Mouse (Mus musculus): Measurements from ENCODE around the gene 9230110F15Rik. TPM values are rescaled to one million over a fixed set of nuclear protein-coding genes. Genes with fewer than 3 reads are reported as not detected.
"Not testable (repeated sequence)": the region's sequence is repeated elsewhere in the genome, so short reads cannot be mapped to it uniquely, and the experiment has no call there.

The 9230110F15Rik gene
- polyA plus RNA-seq (2014; fragmentation: Nextera tagmentation; extraction: Ambion mirVana) = not detected in 2 replicates

- Histone ChIP-seq H3K9ac (replicated peaks; ENCODE audit: low read depth, low read length) (no peak within 1 kb of the TSS), H3K4me3 (ENCODE audit: low read depth, low read length) (no peak within 1 kb of the TSS), H3K9me3 (ENCODE audit: control insufficient read depth, low read length) (no peaks in the 10 kb centered on the region), H3K36me3 (ENCODE audit: control insufficient read depth, insufficient read depth, low read length) (no peaks in the 10 kb centered on the region), H3K27ac (ENCODE audit: low read depth, low read length) (no peak within 1 kb of the TSS), H3K27me3 (ENCODE audit: control insufficient read depth, insufficient read depth, low read length) (no peaks in the 10 kb centered on the region), H3K4me2 (ENCODE audit: low read depth, low read length) (no peak within 1 kb of the TSS), H3K4me1 (ENCODE audit: control insufficient read depth, insufficient read depth, low read length) (no peaks in the 10 kb centered on the region)
- 84% methylated on average over 1 of the region's 1 CpGs for WGBS
- no peak for ATAC-seq (ENCODE audit: low read depth)
Observed at GRCm38 (mm10) chr9:35844050-35844449, at the start of gene 9230110F15Rik. Gene 9230110F15Rik, minus strand, starts transcription at chr9:35844150.

GRCm38 (mm10) chr9:35893112-35893511 lies 49.2 kb upstream of the 9230110F15Rik start:
- not testable (repeated sequence) for H3K27me3 ChIP-seq (ENCODE audit: control insufficient read depth, insufficient read depth, low read length); H3K9ac ChIP-seq (replicated peaks; ENCODE audit: low read depth, low read length); H3K9me3 ChIP-seq (ENCODE audit: control insufficient read depth, low read length); H3K27ac ChIP-seq (ENCODE audit: low read depth, low read length); H3K36me3 ChIP-seq (ENCODE audit: control insufficient read depth, insufficient read depth, low read length); H3K4me3 ChIP-seq (ENCODE audit: low read depth, low read length); H3K4me2 ChIP-seq (ENCODE audit: low read depth, low read length); ATAC-seq (ENCODE audit: low read depth); H3K4me1 ChIP-seq (ENCODE audit: control insufficient read depth, insufficient read depth, low read length)
- WGBS = 71% methylated on average over 1 of the region's 1 CpGs

GRCm38 (mm10) chr9:35817881-35818280 lies 26.1 kb downstream of the 9230110F15Rik start:
- 95% methylated on average over 15 of the region's 15 CpGs for WGBS

GRCm38 (mm10) chr9:35798146-35798545 lies 45.8 kb downstream of the 9230110F15Rik start:
- Histone ChIP-seq H3K36me3 (ENCODE audit: control insufficient read depth, insufficient read depth, low read length) (no peaks in the 10 kb centered on the region), H3K27ac (ENCODE audit: low read depth, low read length) (no peak overlapping the region), H3K4me2 (ENCODE audit: low read depth, low read length) (no peak overlapping the region), H3K9ac (replicated peaks; ENCODE audit: low read depth, low read length) (no peak overlapping the region), H3K4me1 (ENCODE audit: control insufficient read depth, insufficient read depth, low read length) (no peaks in the 10 kb centered on the region), H3K27me3 (ENCODE audit: control insufficient read depth, insufficient read depth, low read length) (no peaks in the 10 kb centered on the region), H3K9me3 (ENCODE audit: control insufficient read depth, low read length) (no peaks in the 10 kb centered on the region), H3K4me3 (ENCODE audit: low read depth, low read length) (no peak overlapping the region)
- no peak for ATAC-seq (ENCODE audit: low read depth)

More at GRCm38 (mm10) chr9:35817881-35818280, 26.1 kb downstream of the 9230110F15Rik start:
- not testable (repeated sequence) for H3K36me3 ChIP-seq (ENCODE audit: control insufficient read depth, insufficient read depth, low read length); H3K9me3 ChIP-seq (ENCODE audit: control insufficient read depth, low read length); H3K27me3 ChIP-seq (ENCODE audit: control insufficient read depth, insufficient read depth, low read length); ATAC-seq (ENCODE audit: low read depth); H3K27ac ChIP-seq (ENCODE audit: low read depth, low read length); H3K4me2 ChIP-seq (ENCODE audit: low read depth, low read length); H3K4me3 ChIP-seq (ENCODE audit: low read depth, low read length); H3K4me1 ChIP-seq (ENCODE audit: control insufficient read depth, insufficient read depth, low read length); H3K9ac ChIP-seq (replicated peaks; ENCODE audit: low read depth, low read length)

- H3K4me3 ChIP-seq (ENCODE audit: low read depth, low read length) = no peak within 1 kb of the TSS
- no peaks in the 10 kb centered on the region for H3K36me3 ChIP-seq (ENCODE audit: control insufficient read depth, insufficient read depth, low read length)
- H3K27ac ChIP-seq (ENCODE audit: low read depth, low read length) = no peak within 1 kb of the TSS
- no peaks in the 10 kb centered on the region; the same call in 1 of the 2 replicates for H3K9me3 ChIP-seq (ENCODE audit: control insufficient read depth, low read length)
- no peak within 1 kb of the TSS for H3K9ac ChIP-seq (replicated peaks; ENCODE audit: low read depth, low read length)
- ATAC-seq (ENCODE audit: low read depth) = no peak
- no peaks in the 10 kb centered on the region for H3K4me1 ChIP-seq (ENCODE audit: control insufficient read depth, insufficient read depth, low read length)
- no peaks in the 10 kb centered on the region for H3K27me3 ChIP-seq (ENCODE audit: control insufficient read depth, insufficient read depth, low read length)
- H3K4me2 ChIP-seq (ENCODE audit: low read depth, low read length) = no peak within 1 kb of the TSS
- 95% methylated on average over 3 of the region's 3 CpGs for WGBS
Observed at GRCm38 (mm10) chr9:35790001-35790400, 53.9 kb downstream of the 9230110F15Rik start, which contains the start of the genes Gm27235 and D730048I06Rik. Gene Gm27235, minus strand, starts transcription at chr9:35790101. Gene D730048I06Rik, minus strand, starts transcription at chr9:35790112.

Other genes starting within 250 kb of the 9230110F15Rik start
- not detected in 2 replicates for gene Pate4, start 232.2 kb downstream of the 9230110F15Rik start, polyA plus RNA-seq (2014; fragmentation: Nextera tagmentation; extraction: Ambion mirVana)
- gene Pate3, start 195.9 kb downstream of the 9230110F15Rik start, polyA plus RNA-seq (2014; fragmentation: Nextera tagmentation; extraction: Ambion mirVana) = not detected in 2 replicates
- 0.24 TPM in 1 of 2 replicates, not detected in the other for gene Pate1, start 156.8 kb downstream of the 9230110F15Rik start, polyA plus RNA-seq (2014; fragmentation: Nextera tagmentation; extraction: Ambion mirVana)
- gene Gm17677, start 103.1 kb downstream of the 9230110F15Rik start, polyA plus RNA-seq (2014; fragmentation: Nextera tagmentation; extraction: Ambion mirVana) = not detected in 2 replicates
- not detected in 2 replicates for gene Gm17727, start 66.0 kb downstream of the 9230110F15Rik start, polyA plus RNA-seq (2014; fragmentation: Nextera tagmentation; extraction: Ambion mirVana)
- gene Gm27235, start 54.0 kb downstream of the 9230110F15Rik start, polyA plus RNA-seq (2014; fragmentation: Nextera tagmentation; extraction: Ambion mirVana) = not detected in 2 replicates
- not detected in 2 replicates for gene D730048I06Rik, start 54.0 kb downstream of the 9230110F15Rik start, polyA plus RNA-seq (2014; fragmentation: Nextera tagmentation; extraction: Ambion mirVana)
- gene 9230113P08Rik, start 64.3 kb upstream of the 9230110F15Rik start, polyA plus RNA-seq (2014; fragmentation: Nextera tagmentation; extraction: Ambion mirVana) = not detected in 2 replicates

All from neural tube, embryonic 14.5 days (tissue).